Mouse (Mus musculus): ENCODE data around the gene Gm10037.

The Gm10037 gene

GRCm38 (mm10) chr13:67876699-67877254 lies 45.9 kb downstream of the Gm10037 start:
- DNase-seq = no peak

- no peak for DNase-seq
Observed at GRCm38 (mm10) chr13:67883966-67884365, 53.1 kb downstream of the Gm10037 start.

All from layer of hippocampus, adult 9-11 months (tissue).